Mouse (Mus musculus) brain, embryonic 14.5 days (tissue): Measurements from ENCODE around the gene Narfl.

Source experiments
- CTCF ChIP-seq: fragments of 200-500 bp; IDR thresholded peaks from 2 replicates; pipeline ENCODE4 v1.5.1; 2012; ENCODE audit warnings: inconsistent platforms, mild to moderate bottlenecking, moderate library complexity, borderline replicate concordance; ENCODE audit not compliant: insufficient read depth, insufficient read length; ENCODE audit errors: extremely low read depth
- POLR2A ChIP-seq: fragments of 200-500 bp; IDR thresholded peaks from 2 replicates; pipeline ENCODE4 v1.6.1; 2012; ENCODE audit warnings: mild to moderate bottlenecking, inconsistent platforms, borderline replicate concordance; ENCODE audit not compliant: poor library complexity, insufficient read depth, insufficient read length, severe bottlenecking; ENCODE audit errors: extremely low read depth

GRCm38 (mm10) chr17:25827546-25828222, 54.1 kb downstream of the Narfl start:
- TF ChIP-seq CTCF, result no peak
- TF ChIP-seq POLR2A, result no peak
